Mouse (Mus musculus): ENCODE data around the gene Cldn15.

- TF ChIP-seq CTCF (IDR thresholded peaks at IDR 0.05; ENCODE audit: borderline replicate concordance, extremely low read depth, insufficient read depth, insufficient read length) (no peak), POLR2A (IDR thresholded peaks at IDR 0.05; ENCODE audit: borderline replicate concordance, extremely low read depth, insufficient read depth, insufficient read length, poor library complexity, severe bottlenecking) (no peak)
Measured at GRCm38 (mm10) chr5:136942781-136943180, 23.6 kb upstream of the Cldn15 start.
